Mouse (Mus musculus) ovary, adult 18-20 months (tissue): ENCODE data around the gene Olfr996.
"Not testable (repeated sequence)": the region's sequence is repeated elsewhere in the genome, so short reads cannot be mapped to it uniquely, and the experiment has no call there.

Experiments used
- DNase-seq: peaks from one replicate; pipeline ENCODE4 v3.0.0; 2022; ENCODE audit warnings: low spot score, mixed read lengths

The Olfr996 gene

DNA sequence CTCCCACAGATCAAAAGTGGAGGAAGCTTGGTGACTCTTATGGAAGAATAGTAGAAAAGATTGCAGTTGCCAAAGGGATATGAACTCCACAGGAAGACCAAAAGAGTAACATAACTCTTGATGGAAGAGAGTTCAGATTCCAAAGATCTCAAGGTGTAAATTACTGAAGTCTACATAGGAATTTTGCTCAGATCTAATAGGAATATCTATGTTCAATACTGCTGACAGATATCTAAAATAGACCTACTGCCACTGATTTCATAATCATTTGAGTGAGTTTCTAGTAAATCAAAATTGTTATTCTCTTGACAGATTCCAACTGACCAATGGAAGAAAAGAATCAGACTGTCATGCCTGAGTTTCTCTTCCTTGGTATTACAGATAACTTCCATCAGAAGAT, at the start of gene Olfr996:
Gene Olfr996 (plus strand): TSS at position 301 of the 400 bp plus-strand sequence.
- no peak for DNase-seq

DNA sequence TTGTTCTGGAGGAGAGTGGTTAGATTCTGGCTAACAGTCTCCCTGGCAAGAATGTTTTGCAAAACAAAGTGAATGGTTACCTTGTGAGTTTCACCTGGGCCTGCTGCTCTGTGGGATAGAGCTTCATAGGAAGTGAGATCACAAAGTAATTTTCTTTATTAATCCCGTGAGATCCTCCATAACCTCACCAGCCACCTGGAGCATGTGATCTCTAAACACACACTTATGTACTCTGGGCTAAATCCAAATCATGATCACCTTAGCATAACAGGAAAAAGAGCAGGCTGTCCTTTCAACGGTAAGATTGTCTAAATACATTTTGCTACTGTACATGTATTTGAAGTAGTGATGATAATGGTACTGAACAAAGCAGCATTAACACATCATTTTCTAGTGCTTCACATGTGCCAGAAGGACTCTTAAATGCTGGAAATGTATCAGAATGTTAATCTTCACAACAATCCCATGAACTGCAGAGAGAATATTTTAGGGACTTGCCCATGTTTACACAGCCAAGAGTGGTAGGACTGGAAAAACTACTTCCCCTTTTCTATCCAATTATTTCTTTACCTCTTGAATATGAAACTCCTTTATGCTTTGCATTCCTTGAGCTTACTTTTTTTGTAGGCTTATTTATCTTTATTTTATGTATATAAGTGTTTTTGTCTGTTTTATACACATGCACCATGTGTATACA, 46.8 kb upstream of the Olfr996 start:
- DNase-seq, result no peak

DNA sequence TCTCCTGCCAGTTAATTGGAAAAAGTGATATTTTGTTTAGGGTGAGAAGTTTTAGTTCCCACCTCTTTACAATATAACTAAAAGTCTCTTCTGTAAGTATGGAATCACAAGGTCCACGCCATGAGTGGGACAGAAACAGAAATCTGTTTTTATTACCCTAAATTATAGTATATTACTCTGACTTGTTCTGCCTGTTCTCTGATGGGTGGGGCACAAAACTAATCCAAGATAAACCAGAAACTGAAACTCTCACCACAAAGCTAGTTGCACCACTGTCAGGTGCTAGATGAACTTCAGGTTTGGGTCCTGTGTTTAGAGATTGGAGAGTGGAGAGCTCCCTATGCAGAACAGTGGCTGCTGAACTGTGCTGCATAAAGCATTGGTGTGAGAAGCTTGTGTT, 45.1 kb upstream of the Olfr996 start:
- no peak for DNase-seq

GRCm38 (mm10) chr2:85554806-85555205, 24.2 kb upstream of the Olfr996 start:
- DNase-seq, result no peak

DNA sequence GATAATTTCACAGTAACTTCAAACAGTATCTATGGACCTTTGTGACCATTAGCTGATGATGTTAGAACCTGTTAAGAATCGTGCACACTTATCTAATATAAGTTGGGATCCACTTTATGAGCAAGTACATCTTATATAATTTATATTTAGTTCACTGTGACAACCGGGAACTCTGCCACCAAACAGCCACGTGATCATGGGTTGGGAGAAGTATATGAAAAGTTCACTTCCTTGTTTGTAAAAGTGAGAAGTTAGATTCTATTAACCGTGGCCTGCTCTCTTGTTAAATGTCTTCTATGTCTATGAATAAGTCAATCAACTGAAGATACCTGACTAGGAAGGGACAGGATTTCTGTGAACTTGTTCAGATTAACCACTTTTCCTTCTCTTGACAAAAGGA, 18.8 kb upstream of the Olfr996 start:
- no peak for DNase-seq

- no peak for DNase-seq
Observed at GRCm38 (mm10) chr2:85561187-85561586, 17.8 kb upstream of the Olfr996 start.

- not testable (repeated sequence) for DNase-seq
Observed at GRCm38 (mm10) chr2:85588648-85589047, 9.6 kb downstream of the Olfr996 start, which contains the start of gene Olfr998. Gene Olfr998, plus strand, starts transcription at chr2:85588948.

DNA sequence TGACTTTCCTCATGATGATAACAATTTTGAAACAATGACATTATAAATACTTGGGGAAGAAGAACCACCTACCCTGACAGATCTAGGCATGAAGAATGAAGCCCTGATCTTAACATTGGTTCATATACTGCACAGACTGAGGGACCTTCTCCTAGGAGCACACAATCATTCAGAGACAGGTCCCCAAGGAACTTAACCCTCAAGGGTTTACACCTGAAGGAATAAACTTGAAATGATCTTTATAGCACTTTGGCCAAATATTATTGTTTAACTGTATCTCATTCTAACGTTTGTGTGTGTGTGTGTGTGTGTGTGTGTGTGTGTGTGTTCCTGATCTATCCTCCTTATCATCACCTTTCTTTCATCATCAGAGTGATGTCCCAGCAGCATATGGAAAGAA, 32.8 kb downstream of the Olfr996 start, which contains the start of gene Olfr1000:
Gene Olfr1000 (minus strand): TSS at position 101 of the 400 bp plus-strand sequence.
- DNase-seq, result no peak
